ENCODE assay signal across 8 mouse cellular contexts in genomic region chr1:182763716-182764461, GRCm38 (mm10). TPM values are rescaled to one million over a fixed set of nuclear protein-coding genes. Genes with fewer than 3 reads are reported as not detected.
A peak's percentile ranks its signal among the peaks of the same experiment; 100 is the strongest.
DNase-seq lines count a peak whose midpoint lies in the region; ATAC-seq lines count a peak whose summit lies in the region.
"Had no signal": no experiment of that assay in that cellular context is flagged by ENCODE, and none has a peak within 500 bp of the region (broad histone marks: within the 10 kb centered on the region; RNA-seq: fewer than 3 reads in every experiment).

TSS of gene Susd4 (plus strand) at chr1:182763860.

- peak; percentile 52 for DNase-seq in adrenal gland, adult 18-20 months (ENCODE audit: low spot score in 2 of 2)
- peak; percentile 85 for DNase-seq in cerebellum, postnatal 14 days
- DNase-seq in frontal cortex, postnatal 36 days (ENCODE audit: low spot score in 2 of 2): peak; percentile 86 to 91
- peak; percentile 43 for DNase-seq in kidney, adult 18-20 months
- DNase-seq in limb, embryonic 11.5 days (ENCODE audit: low spot score): peak; percentile 79
- peak; percentile 29 to 46 for DNase-seq in spleen, postnatal 36 days (ENCODE audit: low spot score in 2 of 2)

- peak; percentile 84 for ATAC-seq in limb, embryonic 11.5 days (ENCODE audit: insufficient number of reproducible peaks, low FRiP score, low TSS enrichment, low read depth)
- peak; percentile 91 for ATAC-seq in midbrain, embryonic 12.5 days (ENCODE audit: low FRiP score, low read depth)

- no peak within 1 kb of the TSS for H3K27ac ChIP-seq in limb, embryonic 11.5 days (replicated peaks; ENCODE audit: low read depth, low read length)
- H3K27ac ChIP-seq in midbrain, embryonic 12.5 days (replicated peaks): peak within 1 kb of the TSS; percentile 87

- H3K4me1 ChIP-seq in limb, embryonic 11.5 days (ENCODE audit: control insufficient read depth, insufficient read depth, low read length): peaks cover 8% of the 10 kb centered on the region; the same call in 1 of the 2 replicates
- peaks cover 12% of the 10 kb centered on the region; the same call in 1 of the 2 replicates for H3K4me1 ChIP-seq in midbrain, embryonic 12.5 days

- H3K27me3 ChIP-seq in limb, embryonic 11.5 days (ENCODE audit: control insufficient read depth, insufficient read depth, low read length): peaks cover 8% of the 10 kb centered on the region
- H3K27me3 ChIP-seq in midbrain, embryonic 12.5 days: peaks cover 28% of the 10 kb centered on the region

- H3K4me2 ChIP-seq in limb, embryonic 11.5 days (ENCODE audit: low read depth, severe bottlenecking): peak within 1 kb of the TSS; percentile 94
- H3K4me2 ChIP-seq in midbrain, embryonic 12.5 days (replicated peaks): peak within 1 kb of the TSS; percentile 96

- no peaks in the 10 kb centered on the region for H3K36me3 ChIP-seq in limb, embryonic 11.5 days (ENCODE audit: control insufficient read depth, insufficient read depth, low read length)
- H3K36me3 ChIP-seq in midbrain, embryonic 12.5 days: no peaks in the 10 kb centered on the region

- peak within 1 kb of the TSS; percentile 47 for H3K9ac ChIP-seq in limb, embryonic 11.5 days (ENCODE audit: low read length)
- H3K9ac ChIP-seq in midbrain, embryonic 12.5 days (replicated peaks): peak within 1 kb of the TSS; percentile 76

- peak within 1 kb of the TSS; percentile 56 for H3K4me3 ChIP-seq in limb, embryonic 11.5 days (ENCODE audit: low read depth, low read length)
- peak within 1 kb of the TSS; percentile 68 for H3K4me3 ChIP-seq in midbrain, embryonic 12.5 days

- H3K9me3 ChIP-seq in limb, embryonic 11.5 days (ENCODE audit: control insufficient read depth, low read length): no peaks in the 10 kb centered on the region
- no peaks in the 10 kb centered on the region for H3K9me3 ChIP-seq in midbrain, embryonic 12.5 days

- under 1% methylated on average over 70 of the region's 95 CpGs for WGBS in limb, embryonic 11.5 days
- under 1% methylated on average over 78 of the region's 95 CpGs for WGBS in midbrain, embryonic 12.5 days

RNA-seq across cellular contexts. Expression of gene Susd4, which starts in this region (rescaled TPM):
- 1 to 10 TPM; 4.1 to 5.2 TPM for total RNA-seq in adrenal gland, adult 18-20 months (2021)
- polyA plus RNA-seq in limb, embryonic 11.5 days (2014; fragmentation: Nextera tagmentation; extraction: Ambion mirVana): 10.0 and 11.7 TPM in 2 replicates
- polyA plus RNA-seq in midbrain, embryonic 12.5 days (2016; fragmentation: Nextera tagmentation; extraction: Ambion mirVana): 26.8 and 28.3 TPM in 2 replicates
- total RNA-seq: neutrophil, adult 5-6 weeks had no signal

Comparison
In these comparisons a context has a peak if more than half of its experiments do, and no peak if none do; other contexts are left out.
1. DNase-seq: peak in every context shown above with its lines; median percentile 88 in frontal cortex, postnatal 36 days; 85 in cerebellum, postnatal 14 days; 79 in limb, embryonic 11.5 days; 52 in adrenal gland, adult 18-20 months; 43 in kidney, adult 18-20 months; 38 in spleen, postnatal 36 days.